Mouse (Mus musculus): Measurements from ENCODE around the gene Gm21292. TPM values are rescaled to one million over a fixed set of nuclear protein-coding genes. Genes with fewer than 3 reads are reported as not detected.

Gm21292 gene
- polyA plus RNA-seq (2015; fragmentation: Illumina TruSeq; extraction: RNeasy Lipid Tissue Mini Kit (QIAGEN cat#74804); ENCODE audit: low read depth, low replicate concordance): not detected

DNA sequence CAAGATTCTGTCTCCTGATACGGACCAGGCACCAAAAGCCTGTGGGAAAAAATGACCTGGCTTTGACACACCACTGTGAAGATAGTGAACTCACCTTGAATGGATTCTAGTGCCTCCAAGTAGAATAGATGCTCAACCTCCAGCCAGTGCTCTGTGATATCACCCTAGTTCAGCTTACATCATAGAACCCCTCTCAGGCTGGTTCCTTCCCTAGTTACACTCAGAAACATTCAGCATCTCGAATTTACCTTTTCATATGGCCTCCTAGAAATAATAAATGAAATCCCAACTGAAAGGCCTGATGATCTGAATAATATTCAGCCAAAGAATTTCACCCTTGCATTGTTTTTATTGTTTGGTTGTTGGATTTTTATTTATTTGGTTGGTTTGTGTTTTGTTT lies at the start of gene Gm21292:
TSS of gene Gm21292 (minus strand) at position 101 of the 400 bp plus-strand sequence.

Other genes with a start within 250 kb of the Gm21292 start
- not detected for gene Gm21721, start 68.3 kb upstream of the Gm21292 start, polyA plus RNA-seq (2015; fragmentation: Illumina TruSeq; extraction: RNeasy Lipid Tissue Mini Kit (QIAGEN cat#74804); ENCODE audit: low read depth, low replicate concordance)
- not detected for gene Gm21812, start 213.3 kb upstream of the Gm21292 start, polyA plus RNA-seq (2015; fragmentation: Illumina TruSeq; extraction: RNeasy Lipid Tissue Mini Kit (QIAGEN cat#74804); ENCODE audit: low read depth, low replicate concordance)